Mouse (Mus musculus) WW6 (cell line): ENCODE results near the gene Akr1c6.
"Not testable (repeated sequence)": the region's sequence is repeated elsewhere in the genome, so short reads cannot be mapped to it uniquely, and the experiment has no call there.

ENCODE experiments used
- DNase-seq: peaks from one replicate; pipeline ENCODE4 v3.0.0-alpha.2; 2013; ENCODE audit warnings: low read depth, low spot score

The Akr1c6 gene

DNA sequence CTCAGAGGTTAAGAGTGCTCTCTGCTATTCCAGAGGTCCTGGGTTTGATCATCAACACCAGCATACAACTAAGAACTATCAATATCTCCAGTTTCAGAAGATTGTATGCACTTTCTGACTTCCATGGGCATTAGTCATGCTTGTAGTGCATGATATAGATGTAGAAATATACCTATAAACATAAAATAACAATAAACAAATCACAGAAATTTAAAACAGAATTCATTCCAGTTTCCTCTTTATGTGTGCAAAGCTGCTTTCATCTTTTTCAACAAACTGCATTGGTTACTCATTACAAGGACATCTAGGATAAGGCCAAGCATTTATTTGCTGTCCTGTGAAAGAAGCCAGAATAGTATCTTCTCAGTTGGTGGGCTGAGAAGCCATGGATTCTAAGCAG lies at the start of gene Akr1c6:
Gene Akr1c6, plus strand, starts transcription at position 301 of the 400 bp plus-strand sequence.
- DNase-seq = no peak

DNA sequence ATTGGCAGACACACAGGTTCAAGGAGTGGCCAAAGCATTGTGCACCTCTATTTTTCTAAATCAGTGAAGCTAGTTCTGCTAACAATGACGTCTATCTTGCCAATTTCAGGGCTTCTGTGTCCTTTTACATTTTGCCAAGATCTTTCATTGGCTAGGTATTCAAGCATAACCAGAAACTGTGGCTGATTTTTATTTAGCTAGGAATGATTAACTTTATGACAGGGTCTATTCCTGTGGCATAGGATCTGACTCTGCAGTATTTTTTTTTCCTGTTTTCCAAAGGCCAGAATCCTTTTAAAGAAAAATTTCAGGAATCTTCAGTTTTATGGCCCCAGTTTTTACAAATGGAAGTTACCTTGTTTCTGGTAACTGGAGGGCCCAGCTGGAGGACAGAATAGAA lies 49.2 kb upstream of the Akr1c6 start:
- DNase-seq = no peak

DNA sequence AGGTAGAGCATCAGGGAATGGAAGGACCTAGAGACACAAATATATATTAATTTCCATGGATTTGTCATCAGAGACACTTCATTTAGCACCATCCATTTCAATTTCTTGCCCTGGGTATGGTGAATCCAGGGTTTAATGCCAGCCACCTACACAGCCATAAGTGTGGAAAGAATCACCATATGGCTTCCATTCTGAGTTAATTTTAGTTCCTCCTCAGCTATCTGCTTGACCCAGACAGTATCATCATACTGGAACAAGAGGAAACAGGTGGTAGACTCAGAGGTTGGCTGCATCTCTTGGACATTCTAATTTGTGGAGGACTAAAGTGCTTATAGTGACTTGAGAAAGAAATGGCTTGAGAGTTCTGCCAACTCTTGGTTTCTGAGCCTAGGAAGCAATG lies 48.6 kb upstream of the Akr1c6 start:
- no peak for DNase-seq

DNA sequence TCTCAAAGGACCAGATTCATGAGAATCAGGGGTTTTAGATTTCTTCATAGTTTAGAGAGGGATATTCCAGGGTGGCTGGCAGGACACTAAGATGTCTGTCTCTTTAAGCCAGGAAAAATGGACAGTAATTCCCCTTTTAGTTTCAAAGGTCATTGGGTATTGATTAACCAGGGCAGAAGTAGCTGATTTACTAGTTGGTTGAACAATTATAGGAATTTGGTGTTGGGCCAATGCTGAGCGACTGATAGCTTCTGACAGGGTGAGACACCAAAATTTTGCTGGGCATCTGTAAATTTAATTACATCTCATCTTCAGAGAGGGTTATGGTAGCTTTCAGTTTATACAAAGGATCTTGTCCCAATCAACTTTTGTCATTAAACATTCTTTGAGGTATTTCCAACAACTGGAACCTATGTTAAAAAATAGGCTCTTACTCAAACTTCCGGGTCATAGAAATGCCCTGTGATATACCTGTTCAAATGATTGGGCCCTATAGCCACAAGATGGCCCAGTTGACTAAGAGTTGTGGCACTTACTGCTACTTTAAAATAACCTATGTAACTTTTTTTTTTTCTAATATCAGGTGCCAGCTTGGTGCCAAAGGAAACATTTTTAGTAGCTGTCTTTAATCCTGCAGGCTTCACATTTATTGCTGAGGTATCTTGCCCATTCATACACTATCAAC lies 45.2 kb upstream of the Akr1c6 start:
- no peak for DNase-seq

DNA sequence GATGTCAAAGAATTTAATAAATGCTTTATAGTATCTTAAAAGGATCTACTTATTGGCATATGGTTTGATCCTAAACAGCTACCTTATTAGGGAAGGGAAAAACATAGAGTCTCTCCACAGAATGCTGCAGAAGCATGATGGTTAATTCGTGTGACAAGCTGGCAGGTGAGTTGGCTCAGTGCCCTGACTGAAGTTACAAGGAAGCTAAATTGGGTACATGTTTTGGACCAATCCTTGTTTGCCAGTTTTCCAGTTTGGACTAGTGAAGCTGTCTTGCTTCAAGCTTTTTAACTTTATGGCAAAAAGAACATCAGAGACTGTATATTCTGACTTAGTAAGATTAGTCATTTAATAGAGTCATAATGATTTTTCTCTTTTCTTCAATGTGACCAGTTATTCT lies 33.7 kb upstream of the Akr1c6 start:
- DNase-seq = not testable (repeated sequence)

DNA sequence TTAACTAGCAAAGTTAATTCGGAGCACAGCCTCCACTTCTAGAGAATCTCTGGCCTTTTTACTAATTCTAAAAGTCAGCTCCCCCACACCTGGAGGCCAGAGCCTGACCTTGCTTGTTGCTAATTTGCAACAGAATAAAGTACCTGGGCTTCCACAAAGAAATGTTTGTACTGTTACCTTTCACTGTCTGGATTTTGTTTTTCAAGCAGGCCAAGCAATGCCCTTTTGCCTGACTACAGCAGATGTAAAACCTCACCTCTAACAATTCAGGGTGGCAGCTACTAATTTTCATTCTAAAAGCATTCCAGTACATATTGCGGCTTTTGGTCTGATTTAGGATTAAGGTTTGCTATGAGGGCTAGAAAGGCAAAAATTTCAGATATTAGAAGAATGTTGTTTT lies 33.3 kb upstream of the Akr1c6 start:
- DNase-seq = no peak

DNA sequence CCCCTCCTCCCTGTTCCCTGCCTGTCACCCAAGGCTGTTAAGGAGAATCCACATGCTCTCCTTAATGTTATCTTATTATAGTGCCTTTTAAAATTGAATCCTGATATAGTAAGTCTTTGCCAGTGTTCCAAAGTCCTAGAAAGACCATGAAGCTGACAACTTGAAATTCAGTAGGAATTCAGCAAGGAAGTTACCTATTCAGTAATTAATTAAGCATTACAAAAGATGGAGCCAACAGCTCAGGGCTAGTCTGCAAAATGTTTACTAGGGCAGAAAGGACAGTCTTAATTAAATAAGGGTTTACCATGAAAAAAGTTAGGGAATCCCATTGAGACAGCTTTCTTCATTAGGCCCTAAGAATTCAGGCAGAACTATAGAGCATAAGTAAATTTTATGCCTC lies 31.9 kb upstream of the Akr1c6 start:
- DNase-seq = no peak

DNA sequence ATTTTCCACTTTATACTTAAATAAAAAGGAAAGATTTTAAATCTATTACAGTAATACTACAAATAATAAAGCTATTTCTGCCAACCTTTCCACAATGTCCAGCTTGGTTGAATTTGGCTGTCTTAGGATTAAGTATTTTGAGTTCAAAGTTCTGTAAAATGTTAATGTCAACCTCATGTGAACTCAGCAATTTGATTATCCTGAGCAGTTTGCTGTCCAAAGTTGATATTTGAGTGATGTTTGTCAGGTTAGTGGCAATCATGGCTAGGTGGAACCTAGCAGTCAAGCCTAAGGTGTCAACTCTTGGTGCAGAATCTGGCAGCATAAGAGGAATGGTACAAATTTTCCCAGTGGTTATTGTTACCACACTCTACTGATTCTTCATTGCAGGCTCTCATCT lies 29.4 kb upstream of the Akr1c6 start:
- DNase-seq = no peak

DNA sequence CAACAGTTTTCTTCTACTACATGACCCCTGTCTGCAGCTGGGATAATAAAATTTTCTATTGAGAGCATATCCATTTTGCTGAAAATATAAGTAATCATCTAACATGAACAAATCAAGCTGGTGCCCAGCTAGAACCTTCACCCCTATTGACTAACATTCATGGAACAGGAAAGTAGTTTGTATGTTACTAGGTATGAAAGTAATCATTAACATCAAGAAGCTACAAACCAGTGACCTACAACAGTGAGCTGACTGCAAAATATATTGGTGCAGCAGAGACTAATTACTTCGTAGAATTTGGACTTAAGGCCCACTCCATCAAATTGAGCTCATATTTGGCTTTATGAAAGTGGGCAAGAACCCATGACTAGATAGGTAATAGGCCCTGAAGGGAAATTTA lies 27.3 kb upstream of the Akr1c6 start:
- DNase-seq = no peak

DNA sequence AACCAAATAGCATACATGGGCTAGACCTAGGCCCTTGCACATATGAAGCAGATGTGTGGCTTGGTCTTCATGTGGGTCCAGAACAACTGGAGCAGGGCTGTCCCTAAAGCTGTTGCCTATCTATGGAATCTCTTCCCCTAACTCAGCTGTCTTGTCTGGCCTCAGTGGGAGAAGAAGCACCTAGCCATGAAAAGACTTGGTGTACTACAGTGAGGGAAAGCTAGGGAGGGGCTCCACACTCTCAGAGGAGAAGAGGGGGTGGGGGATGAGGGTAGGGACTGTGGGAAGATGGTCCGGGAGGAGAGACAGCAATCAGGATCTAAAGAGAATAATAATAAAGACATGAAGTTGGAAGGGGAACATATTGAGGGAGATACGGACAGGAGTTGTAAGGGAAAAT lies 5.5 kb upstream of the Akr1c6 start:
- no peak for DNase-seq

DNA sequence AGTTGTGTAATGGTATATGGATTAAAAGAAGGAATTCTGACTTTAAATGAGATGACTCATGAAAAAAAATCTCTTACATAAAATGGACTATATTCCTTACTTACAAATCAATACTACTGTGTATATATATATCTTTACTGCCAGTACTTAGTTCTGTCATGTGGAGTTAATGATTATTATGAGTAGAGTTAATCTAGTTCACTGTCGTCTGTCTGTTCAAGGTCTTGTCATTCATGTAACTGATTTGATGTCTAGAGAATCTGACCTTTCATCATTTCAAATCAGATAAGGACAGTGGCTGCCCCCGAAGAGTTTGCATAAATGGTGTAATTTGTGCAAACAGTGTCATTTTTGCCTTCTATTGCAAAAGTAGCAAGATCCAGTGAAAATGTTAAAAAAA lies 5.1 kb upstream of the Akr1c6 start:
- no peak for DNase-seq

DNA sequence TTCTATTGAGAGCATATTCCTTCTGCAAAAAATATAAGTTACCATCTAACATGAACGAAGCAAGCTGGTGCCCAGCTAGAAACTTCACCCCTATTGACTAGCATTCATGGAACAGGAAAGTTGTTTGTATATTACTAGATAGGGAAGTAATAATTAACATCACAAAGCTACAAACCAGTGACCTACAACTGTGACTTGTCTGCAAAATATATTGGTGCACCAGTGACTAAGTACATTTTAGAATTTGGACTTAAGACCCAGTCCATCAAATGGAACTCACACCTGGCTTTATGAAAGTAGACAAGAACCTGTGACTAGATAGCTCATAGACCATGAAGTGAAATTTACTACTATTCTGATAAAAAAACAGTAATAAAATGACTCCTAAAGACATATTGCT lies 3.0 kb upstream of the Akr1c6 start:
- DNase-seq = no peak

DNA sequence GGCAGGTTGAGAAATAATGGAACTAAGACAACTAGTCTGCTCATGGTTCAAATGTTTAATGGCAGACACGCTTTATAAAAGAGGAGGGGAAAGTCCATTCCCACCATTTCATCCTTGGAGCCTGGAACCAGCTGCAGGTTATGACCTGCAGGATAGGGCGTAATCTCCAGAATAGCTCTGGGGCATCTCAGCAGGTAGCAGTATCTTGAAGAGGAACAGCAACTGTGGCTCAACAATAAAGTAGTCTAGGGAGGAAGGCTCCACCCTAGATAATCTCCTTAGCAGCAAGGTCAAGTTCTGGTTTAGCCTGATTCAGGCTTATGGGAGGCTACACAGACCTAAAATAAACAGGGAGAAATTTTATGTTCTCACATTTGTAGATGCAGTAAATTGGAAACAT lies 31.5 kb downstream of the Akr1c6 start:
- DNase-seq = no peak

DNA sequence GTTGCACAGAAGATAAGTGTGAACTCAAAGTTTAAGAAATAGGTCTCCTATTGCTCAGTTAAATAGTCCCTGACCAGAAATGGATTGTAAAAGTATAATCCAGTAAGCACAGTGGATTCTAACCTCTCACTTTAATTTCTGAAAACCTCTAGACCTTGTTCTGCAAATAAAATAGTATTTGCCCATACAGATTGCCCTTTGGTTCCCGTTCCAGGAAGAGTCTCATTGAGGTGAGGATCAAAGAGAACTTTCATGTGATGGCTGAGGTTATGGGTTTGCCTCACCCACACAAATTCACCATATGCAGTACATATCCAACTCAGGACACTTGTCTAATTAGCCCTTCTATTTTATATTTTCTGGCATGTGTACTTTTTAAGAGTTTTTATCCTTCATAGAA lies 33.8 kb downstream of the Akr1c6 start:
- no peak for DNase-seq
